Mouse (Mus musculus): ENCODE results near the gene Crtc2.

DNA sequence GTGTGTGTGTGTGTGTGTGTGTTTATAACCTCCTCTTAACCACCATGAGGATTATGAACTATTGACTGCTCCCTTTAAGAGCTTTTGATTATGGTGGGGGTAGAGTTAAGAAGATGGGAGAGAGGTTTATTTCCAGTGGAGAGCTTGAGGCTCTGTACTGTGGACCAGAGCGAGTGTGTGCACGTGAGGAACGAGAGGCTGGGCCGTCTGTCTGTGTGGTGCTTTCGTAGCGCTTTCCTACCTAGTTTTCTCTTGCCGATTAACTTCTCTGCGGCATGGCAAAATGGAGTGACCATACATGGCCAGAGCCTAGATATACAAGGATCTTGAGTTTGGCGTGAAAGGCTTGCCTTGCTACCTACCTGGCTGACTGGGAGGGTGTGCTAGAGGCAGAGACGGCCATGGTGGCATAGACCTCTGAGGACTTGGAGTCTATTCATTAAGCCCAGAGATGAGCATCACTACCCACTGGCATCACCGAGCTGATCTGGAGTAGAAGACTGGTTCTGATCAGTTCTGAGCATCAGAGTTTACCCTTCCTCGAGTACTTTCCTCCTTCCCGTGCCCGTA is 1.9 kb downstream of the Crtc2 start:
- TF ChIP-seq CTCF (IDR thresholded peaks at IDR 0.05; ENCODE audit: low read depth) (no peak), EP300 (optimal IDR thresholded peaks at IDR 0.05) (no peak)
